Mouse (Mus musculus): ENCODE measurements at regions not wholly inside any gene's neighbourhood (a gene's known extent, or its start where the extent isn't known, plus 50 kb on each side); places are given as distances from the start of the nearest gene placed in this dataset.
"Not testable (repeated sequence)": the region's sequence is repeated elsewhere in the genome, so short reads cannot be mapped to it uniquely, and the experiment has no call there.

DNA sequence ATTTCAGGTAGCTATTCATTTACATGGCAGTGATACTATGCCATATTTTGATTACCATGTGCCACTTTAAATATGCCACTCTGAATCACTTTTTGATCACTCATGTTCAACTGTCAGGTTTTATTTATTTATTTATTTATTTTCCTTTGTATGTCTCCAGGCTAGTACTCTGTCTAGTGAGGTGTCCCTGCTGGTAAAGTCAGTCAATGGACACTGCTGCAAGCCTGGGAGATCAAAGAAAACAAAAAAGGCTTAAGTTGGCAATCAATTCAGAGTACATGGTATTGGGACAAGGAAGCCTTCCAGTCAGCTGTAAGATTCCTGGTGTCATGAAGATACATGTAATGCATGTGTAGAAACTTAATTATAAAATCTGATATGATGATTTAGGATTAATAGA is 473.5 kb upstream of the Pcdh9 start:
- TF ChIP-seq EP300 (IDR thresholded peaks at IDR 0.05; ENCODE audit: insufficient read depth, low read depth, low read length): no peak
- H3K4me1 ChIP-seq (ENCODE audit: control insufficient read depth, insufficient read depth, low read length): no peaks in the 10 kb centered on the region
- no peak overlapping the region for H3K27ac ChIP-seq (ENCODE audit: insufficient read depth, low read length)
- H3K4me3 ChIP-seq (ENCODE audit: low read depth, low read length): no peak overlapping the region
- no peaks in the 10 kb centered on the region for H3K27me3 ChIP-seq (ENCODE audit: control insufficient read depth, insufficient read depth, low read length, poor library complexity, severe bottlenecking)
- no peak overlapping the region for H3K9ac ChIP-seq (ENCODE audit: low read depth, poor library complexity, severe bottlenecking)
- H3K9me3 ChIP-seq (replicated peaks; ENCODE audit: control insufficient read depth, insufficient read depth, low read length, poor library complexity, severe bottlenecking): no peaks in the 10 kb centered on the region
- no peaks in the 10 kb centered on the region for H3K36me3 ChIP-seq (ENCODE audit: control insufficient read depth, insufficient read depth, low read length, poor library complexity, severe bottlenecking)

DNA sequence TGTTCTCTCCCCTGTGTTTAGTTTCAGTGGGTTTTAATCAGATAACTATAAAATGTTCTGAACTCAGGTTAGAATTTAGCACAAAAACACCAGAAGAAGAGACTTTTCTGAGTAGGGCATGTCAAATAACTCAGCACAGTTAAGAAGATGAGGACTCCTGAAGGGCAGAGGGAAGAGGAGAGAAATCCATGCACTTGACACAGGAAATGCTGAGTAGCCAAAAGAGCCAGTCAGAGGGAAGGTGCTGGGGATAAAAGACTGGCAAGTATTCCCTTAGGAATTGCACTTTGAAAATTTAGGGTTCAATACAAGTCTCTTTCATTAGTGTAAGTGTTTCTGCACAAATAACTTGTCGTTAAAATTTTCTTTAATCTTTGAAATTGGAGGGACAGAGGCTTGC is 472.4 kb upstream of the Pcdh9 start:
- Histone ChIP-seq H3K27me3 (ENCODE audit: control insufficient read depth, insufficient read depth, low read length, poor library complexity, severe bottlenecking) (no peaks in the 10 kb centered on the region), H3K9me3 (replicated peaks; ENCODE audit: control insufficient read depth, insufficient read depth, low read length, poor library complexity, severe bottlenecking) (no peaks in the 10 kb centered on the region), H3K36me3 (ENCODE audit: control insufficient read depth, insufficient read depth, low read length, poor library complexity, severe bottlenecking) (no peaks in the 10 kb centered on the region), H3K27ac (ENCODE audit: insufficient read depth, low read length) (no peak overlapping the region), H3K4me3 (ENCODE audit: low read depth, low read length) (no peak overlapping the region), H3K9ac (ENCODE audit: low read depth, poor library complexity, severe bottlenecking) (no peak overlapping the region), H3K4me1 (ENCODE audit: control insufficient read depth, insufficient read depth, low read length) (no peaks in the 10 kb centered on the region)
- TF ChIP-seq CTCF (IDR thresholded peaks at IDR 0.05; ENCODE audit: low read depth, low read length) (no peak), EP300 (IDR thresholded peaks at IDR 0.05; ENCODE audit: insufficient read depth, low read depth, low read length) (no peak), POLR2A (IDR thresholded peaks at IDR 0.05; ENCODE audit: insufficient read depth, low read length) (no peak)

DNA sequence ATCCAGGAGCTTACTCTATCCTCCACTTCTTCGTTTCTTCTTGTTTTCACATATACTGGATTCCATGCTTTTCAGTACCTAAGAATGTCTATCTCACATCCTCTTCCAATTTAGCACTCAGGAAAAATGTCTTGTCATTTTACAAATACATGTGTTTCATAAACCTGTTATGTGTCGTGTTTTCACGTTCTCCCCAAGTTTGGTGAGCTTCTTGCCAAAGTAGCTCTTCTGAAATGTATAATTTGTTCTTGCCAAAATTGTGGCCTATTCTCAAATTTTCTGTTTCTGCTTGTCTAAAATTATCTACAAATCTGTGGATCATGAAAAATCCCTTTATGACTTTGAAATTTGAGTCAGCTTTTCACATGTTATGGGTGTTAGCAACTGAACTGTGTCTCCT is 450.1 kb upstream of the Pcdh9 start:
- TF ChIP-seq POLR2A (IDR thresholded peaks at IDR 0.05; ENCODE audit: insufficient read depth, low read length): no peak
- TF ChIP-seq CTCF (IDR thresholded peaks at IDR 0.05; ENCODE audit: low read depth, low read length): no peak
- TF ChIP-seq EP300 (IDR thresholded peaks at IDR 0.05; ENCODE audit: insufficient read depth, low read depth, low read length): no peak
- no peaks in the 10 kb centered on the region for H3K4me1 ChIP-seq (ENCODE audit: control insufficient read depth, insufficient read depth, low read length)
- no peaks in the 10 kb centered on the region for H3K27me3 ChIP-seq (ENCODE audit: control insufficient read depth, insufficient read depth, low read length, poor library complexity, severe bottlenecking)
- no peak overlapping the region for H3K9ac ChIP-seq (ENCODE audit: low read depth, poor library complexity, severe bottlenecking)
- H3K27ac ChIP-seq (ENCODE audit: insufficient read depth, low read length): no peak overlapping the region
- no peak overlapping the region for H3K4me3 ChIP-seq (ENCODE audit: low read depth, low read length)
- no peaks in the 10 kb centered on the region for H3K36me3 ChIP-seq (ENCODE audit: control insufficient read depth, insufficient read depth, low read length, poor library complexity, severe bottlenecking)
- H3K9me3 ChIP-seq (replicated peaks; ENCODE audit: control insufficient read depth, insufficient read depth, low read length, poor library complexity, severe bottlenecking): no peaks in the 10 kb centered on the region

DNA sequence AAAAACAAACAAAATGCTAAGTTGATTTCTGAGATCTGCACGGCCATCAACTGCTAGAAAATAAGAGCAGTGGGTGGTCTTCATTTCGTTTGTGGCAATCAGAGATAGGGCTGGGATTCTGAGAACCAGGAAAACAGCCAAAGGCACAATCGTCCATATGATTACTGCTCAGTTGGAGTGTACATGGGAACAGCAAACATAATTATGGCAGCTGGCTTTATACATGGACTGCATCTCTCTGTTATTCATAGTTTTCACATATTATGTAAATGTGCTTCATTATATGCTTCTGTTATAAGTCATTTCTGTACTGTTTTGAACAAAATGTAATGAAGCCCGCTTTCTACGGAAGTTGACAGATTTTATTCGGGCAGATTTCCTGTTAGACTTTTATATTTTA is 418.8 kb upstream of the Pcdh9 start:
- Histone ChIP-seq H3K4me1 (ENCODE audit: control insufficient read depth, insufficient read depth, low read length) (no peaks in the 10 kb centered on the region), H3K9ac (ENCODE audit: low read depth, poor library complexity, severe bottlenecking) (no peak overlapping the region), H3K27me3 (ENCODE audit: control insufficient read depth, insufficient read depth, low read length, poor library complexity, severe bottlenecking) (no peaks in the 10 kb centered on the region), H3K4me3 (ENCODE audit: low read depth, low read length) (no peak overlapping the region), H3K27ac (ENCODE audit: insufficient read depth, low read length) (no peak overlapping the region), H3K36me3 (ENCODE audit: control insufficient read depth, insufficient read depth, low read length, poor library complexity, severe bottlenecking) (no peaks in the 10 kb centered on the region), H3K9me3 (replicated peaks; ENCODE audit: control insufficient read depth, insufficient read depth, low read length, poor library complexity, severe bottlenecking) (no peaks in the 10 kb centered on the region)
- no peak for TF ChIP-seq EP300 (IDR thresholded peaks at IDR 0.05; ENCODE audit: insufficient read depth, low read depth, low read length)
- no peak for TF ChIP-seq POLR2A (IDR thresholded peaks at IDR 0.05; ENCODE audit: insufficient read depth, low read length)
- no peak for TF ChIP-seq CTCF (IDR thresholded peaks at IDR 0.05; ENCODE audit: low read depth, low read length)

DNA sequence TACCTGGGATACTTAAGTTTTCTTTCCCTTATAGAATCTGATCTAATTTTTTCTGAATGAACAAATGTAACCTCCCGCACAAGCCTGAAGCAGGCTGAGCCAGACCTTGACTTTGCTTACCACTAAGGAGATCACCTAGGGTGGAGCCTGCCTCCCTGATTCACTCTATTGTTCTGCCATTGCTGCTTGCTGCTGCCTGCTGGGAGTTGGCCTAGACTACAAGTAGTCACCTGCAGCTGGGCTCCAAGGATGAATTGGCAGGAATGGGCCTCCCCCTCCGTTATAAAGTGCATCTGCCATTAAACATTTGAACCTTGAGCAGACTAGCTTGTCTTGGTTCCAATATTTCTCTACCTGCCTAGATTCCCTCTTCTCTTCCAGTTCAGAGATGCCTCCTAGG is 415.1 kb upstream of the Pcdh9 start:
- not testable (repeated sequence) for H3K9ac ChIP-seq (ENCODE audit: low read depth, poor library complexity, severe bottlenecking); H3K4me1 ChIP-seq (ENCODE audit: control insufficient read depth, insufficient read depth, low read length); H3K36me3 ChIP-seq (ENCODE audit: control insufficient read depth, insufficient read depth, low read length, poor library complexity, severe bottlenecking); H3K4me3 ChIP-seq (ENCODE audit: low read depth, low read length); H3K9me3 ChIP-seq (replicated peaks; ENCODE audit: control insufficient read depth, insufficient read depth, low read length, poor library complexity, severe bottlenecking); H3K27me3 ChIP-seq (ENCODE audit: control insufficient read depth, insufficient read depth, low read length, poor library complexity, severe bottlenecking); H3K27ac ChIP-seq (ENCODE audit: insufficient read depth, low read length)
- TF ChIP-seq EP300 (IDR thresholded peaks at IDR 0.05; ENCODE audit: insufficient read depth, low read depth, low read length): 0 out of 2 replicates have a peak, but pooled peaks have one; percentile 6

DNA sequence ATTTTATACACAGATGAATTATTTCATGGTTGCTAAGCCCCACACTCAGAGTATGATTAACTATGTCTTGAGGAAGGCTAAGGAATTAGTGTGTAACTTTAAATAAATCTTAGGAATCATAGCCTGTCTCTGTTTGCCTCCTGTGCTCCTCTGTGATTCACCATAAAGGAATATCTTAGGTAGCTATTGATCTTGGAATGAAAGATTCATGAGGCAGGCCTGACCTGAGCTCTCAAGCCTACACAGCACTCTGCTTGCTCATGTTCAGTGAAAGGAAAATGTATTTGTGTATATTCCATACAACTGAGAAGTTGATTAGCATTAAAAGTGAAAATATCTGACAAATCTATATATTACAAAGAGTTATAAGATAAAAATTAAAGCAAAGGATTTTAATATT is 403.8 kb upstream of the Pcdh9 start:
- no peaks in the 10 kb centered on the region for H3K9me3 ChIP-seq (replicated peaks; ENCODE audit: control insufficient read depth, insufficient read depth, low read length, poor library complexity, severe bottlenecking)
- H3K4me3 ChIP-seq (ENCODE audit: low read depth, low read length): no peak overlapping the region
- TF ChIP-seq CTCF (IDR thresholded peaks at IDR 0.05; ENCODE audit: low read depth, low read length): no peak
- TF ChIP-seq POLR2A (IDR thresholded peaks at IDR 0.05; ENCODE audit: insufficient read depth, low read length): no peak
- TF ChIP-seq EP300 (IDR thresholded peaks at IDR 0.05; ENCODE audit: insufficient read depth, low read depth, low read length): no peak
- no peak overlapping the region for H3K9ac ChIP-seq (ENCODE audit: low read depth, poor library complexity, severe bottlenecking)
- no peaks in the 10 kb centered on the region for H3K4me1 ChIP-seq (ENCODE audit: control insufficient read depth, insufficient read depth, low read length)
- no peaks in the 10 kb centered on the region for H3K27me3 ChIP-seq (ENCODE audit: control insufficient read depth, insufficient read depth, low read length, poor library complexity, severe bottlenecking)
- no peak overlapping the region for H3K27ac ChIP-seq (ENCODE audit: insufficient read depth, low read length)
- no peaks in the 10 kb centered on the region for H3K36me3 ChIP-seq (ENCODE audit: control insufficient read depth, insufficient read depth, low read length, poor library complexity, severe bottlenecking)

Data from ES-Bruce4 (cell line).